Mouse (Mus musculus): ENCODE measurements around the gene Aplp2.

DNA sequence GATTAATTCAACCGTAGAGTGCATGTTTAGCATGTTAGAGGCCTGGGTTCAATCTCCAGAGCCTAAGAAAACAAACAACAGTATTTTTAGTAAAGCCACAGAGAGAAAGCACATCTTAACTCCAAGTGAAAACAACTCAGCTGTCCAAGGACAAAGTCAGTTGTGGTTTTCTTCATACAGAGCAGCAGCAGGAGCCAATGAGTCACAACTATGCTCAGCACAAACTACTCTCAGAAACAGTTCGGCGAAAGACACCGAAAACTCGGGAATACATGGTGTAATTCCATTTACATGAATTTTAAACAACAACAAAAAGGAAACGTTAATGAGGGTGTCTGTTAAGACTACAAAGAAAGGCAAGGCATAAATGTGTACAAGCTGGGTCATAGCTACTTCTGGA lies 8.5 kb downstream of the Aplp2 start:
- TF ChIP-seq CTCF (IDR thresholded peaks at IDR 0.05; ENCODE audit: low read depth, low read length) (no peak), GATA1 (IDR thresholded peaks at IDR 0.05; ENCODE audit: borderline replicate concordance, low read length) (no peak)
